Mouse (Mus musculus) midbrain, postnatal 0 days (tissue): ENCODE results near the gene Irs2. TPM values are rescaled to one million over a fixed set of nuclear protein-coding genes. Genes with fewer than 3 reads are reported as not detected.

Source experiments
- ATAC-seq: fragments of 200-750 bp; cut with Nextera tagmentation; 2 replicates; pipeline ENCODE4 v1.8.0; 2017; ENCODE audit warnings: moderate number of reproducible peaks, mild to moderate bottlenecking, moderate TSS enrichment, moderate library complexity; ENCODE audit not compliant: low FRiP score
- DNase-seq: peaks from one replicate; pipeline ENCODE4 v3.0.0-alpha.2; 2015; ENCODE audit warnings: low spot score
- H3K27ac ChIP-seq: fragments of 300-500 bp; sonication (generic); 2 replicates; pipeline ENCODE4 v1.5.1; 2014; ENCODE audit warnings: low read depth, mild to moderate bottlenecking, low read length, mixed read lengths
- H3K27me3 ChIP-seq: fragments of 300-500 bp; sonication (generic); 2 replicates; pipeline ENCODE4 v1.6.1; 2014; ENCODE audit warnings: low read length, control low read depth, mixed read lengths; ENCODE audit not compliant: insufficient read depth
- H3K36me3 ChIP-seq: fragments of 300-500 bp; sonication (generic); 2 replicates; pipeline ENCODE4 v1.6.1; 2014; ENCODE audit warnings: low read length, control low read depth, mixed read lengths; ENCODE audit not compliant: insufficient read depth
- H3K4me1 ChIP-seq: fragments of 300-500 bp; sonication (generic); 2 replicates; pipeline ENCODE4 v1.6.1; 2014; ENCODE audit warnings: mild to moderate bottlenecking, control low read depth, antibody characterized with exemption, low read length, mixed read lengths; ENCODE audit not compliant: insufficient read depth
- H3K4me2 ChIP-seq: fragments of 300-500 bp; sonication (generic); 2 replicates; pipeline ENCODE4 v1.6.1; 2014; ENCODE audit warnings: low read depth, mild to moderate bottlenecking, low read length, mixed read lengths; ENCODE audit not compliant: poor library complexity, severe bottlenecking
- H3K4me3 ChIP-seq: fragments of 300-500 bp; sonication (generic); 2 replicates; pipeline ENCODE4 v1.5.1; 2014; ENCODE audit warnings: low read depth, mild to moderate bottlenecking, low read length, moderate library complexity
- H3K9ac ChIP-seq: fragments of 300-500 bp; sonication (generic); replicated peaks from 2 replicates; pipeline ENCODE4 v1.6.1; 2014; ENCODE audit warnings: mild to moderate bottlenecking, low read length, moderate library complexity, mixed read lengths; ENCODE audit not compliant: poor library complexity, severe bottlenecking
- H3K9me3 ChIP-seq: fragments of 300-500 bp; sonication (generic); 2 replicates; pipeline ENCODE4 v1.6.1; 2016; ENCODE audit warnings: low read length, control low read depth
- CTCF ChIP-seq: IDR thresholded peaks from 2 replicates; pipeline ENCODE4 v1.5.1; 2016; ENCODE audit warnings: antibody characterized with exemption, mild to moderate bottlenecking
- WGBS: fragments of 180-500 bp; shearing (Covaris S2); extraction: QIAGEN DNeasy Blood & Tissue Kit; methylation state at CpG from one replicate; pipeline ENCODE4 v1.1.7; 2014; 5-methylcytosine and 5-hydroxymethylcytosine counted together
- polyA plus RNA-seq: library from polyadenylated mRNA; unstranded; fragments of >200 nt; fragmentation: Nextera tagmentation; extraction: Ambion mirVana; gene quantifications from 2 replicates; pipeline ENCODE4 v1.2.1, GENCODE M21; 2015
- total RNA-seq: library from RNA; depleted of rRNA; stranded (reverse); fragments of >200 nt; gene quantifications from 2 replicates; pipeline ENCODE4 v1.2.3, GENCODE M21; 2014

Irs2 gene
- total and polyA plus RNA-seq, 2 experiments from 2014 or later = 5.6 to 40.4 TPM

DNA sequence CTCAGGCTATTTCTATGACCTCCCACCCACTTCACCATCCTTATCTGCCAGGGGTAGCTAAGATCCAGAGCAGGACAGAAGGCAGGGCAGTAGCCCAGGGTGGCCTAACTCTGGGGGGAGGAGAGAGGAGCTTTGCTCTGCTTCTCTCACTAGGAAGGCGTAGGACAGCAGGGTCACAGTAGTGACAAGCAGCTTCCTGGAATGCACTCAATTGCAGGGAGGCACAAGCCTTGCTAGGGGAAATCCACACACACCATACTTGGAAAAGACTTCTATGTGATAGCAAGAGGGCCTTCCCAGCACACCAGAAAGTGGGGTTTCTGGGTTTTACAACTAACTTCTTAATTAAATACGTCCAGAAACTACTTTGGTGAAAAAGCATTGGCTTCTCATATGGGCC lies 12.5 kb downstream of the Irs2 start:
- Histone ChIP-seq H3K36me3 (no peaks in the 10 kb centered on the region), H3K27ac (no peak overlapping the region), H3K4me3 (no peak overlapping the region), H3K27me3 (no peaks in the 10 kb centered on the region), H3K4me2 (no peak overlapping the region), H3K9me3 (no peaks in the 10 kb centered on the region), H3K9ac (no peak overlapping the region), H3K4me1 (peaks cover 11% of the 10 kb centered on the region)
- TF ChIP-seq CTCF = no peak
- no peak for ATAC-seq
- no peak for DNase-seq
- 83% methylated on average over 2 of the region's 2 CpGs for WGBS

GRCm38 (mm10) chr8:10994390-10994954 lies 13.8 kb downstream of the Irs2 start:
- no peak for TF ChIP-seq CTCF
- no peaks in the 10 kb centered on the region for H3K36me3 ChIP-seq
- 85% methylated on average over 6 of the region's 6 CpGs for WGBS
- peaks cover 2% of the 10 kb centered on the region for H3K4me1 ChIP-seq
- no peaks in the 10 kb centered on the region for H3K9me3 ChIP-seq
- DNase-seq (no peak), ATAC-seq (no peak)
- no peak overlapping the region for H3K4me3 ChIP-seq
- H3K27me3 ChIP-seq = no peaks in the 10 kb centered on the region
- no peak overlapping the region for H3K27ac ChIP-seq
- H3K4me2 ChIP-seq = no peak overlapping the region
- H3K9ac ChIP-seq = no peak overlapping the region

DNA sequence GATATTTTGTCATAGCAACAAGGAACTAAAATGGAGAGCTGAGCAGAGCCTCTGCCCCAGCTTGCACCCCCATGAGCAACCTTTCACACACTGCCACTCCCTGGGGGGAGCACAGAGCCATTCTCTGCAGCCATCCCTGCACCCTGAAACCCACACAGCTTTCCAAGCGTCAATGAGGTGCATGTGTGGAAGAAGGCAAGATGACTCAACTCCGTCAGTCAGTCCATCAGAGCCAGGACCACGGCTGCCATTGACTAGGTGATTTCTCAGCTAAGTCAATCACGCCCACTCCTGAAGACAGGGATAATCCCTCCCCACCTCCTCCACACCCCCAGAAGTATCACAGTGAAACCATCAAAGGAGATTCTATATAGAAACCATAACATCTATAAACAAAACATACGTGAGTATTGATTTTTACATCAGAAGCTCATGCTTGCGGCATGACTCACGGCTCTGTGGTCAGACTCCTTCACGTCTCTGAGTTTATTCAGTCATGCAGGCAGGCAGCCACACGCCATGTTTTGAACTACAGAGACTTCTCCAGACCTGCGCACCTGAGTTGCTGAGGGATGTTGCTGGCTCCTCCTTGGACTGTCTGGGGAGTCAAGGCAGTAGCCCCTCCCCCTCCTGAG lies 14.6 kb downstream of the Irs2 start:
- no peak overlapping the region for H3K9ac ChIP-seq
- no peak for ATAC-seq
- H3K4me1 ChIP-seq = peaks cover 2% of the 10 kb centered on the region; the same call in 1 of the 2 replicates
- H3K4me2 ChIP-seq = no peak overlapping the region
- DNase-seq = no peak
- no peak overlapping the region for H3K4me3 ChIP-seq
- H3K27ac ChIP-seq = no peak overlapping the region
- no peaks in the 10 kb centered on the region for H3K36me3 ChIP-seq
- no peaks in the 10 kb centered on the region for H3K9me3 ChIP-seq
- no peaks in the 10 kb centered on the region for H3K27me3 ChIP-seq
- 93% methylated on average over 10 of the region's 10 CpGs for WGBS
- no peak for TF ChIP-seq CTCF

GRCm38 (mm10) chr8:10992081-10992480 lies 16.2 kb downstream of the Irs2 start:
- H3K4me3 ChIP-seq = no peak overlapping the region
- H3K4me1 ChIP-seq = peaks cover 2% of the 10 kb centered on the region; the same call in 1 of the 2 replicates
- peak overlapping the region; percentile 51; the same call in 1 of the 2 replicates for H3K27ac ChIP-seq
- DNase-seq (no peak), ATAC-seq (no peak)
- no peaks in the 10 kb centered on the region for H3K27me3 ChIP-seq
- no peaks in the 10 kb centered on the region for H3K9me3 ChIP-seq
- no peak for TF ChIP-seq CTCF
- no peak overlapping the region for H3K4me2 ChIP-seq
- H3K36me3 ChIP-seq = no peaks in the 10 kb centered on the region
- H3K9ac ChIP-seq = no peak overlapping the region
- WGBS = 36% methylated on average over 8 of the region's 8 CpGs

DNA sequence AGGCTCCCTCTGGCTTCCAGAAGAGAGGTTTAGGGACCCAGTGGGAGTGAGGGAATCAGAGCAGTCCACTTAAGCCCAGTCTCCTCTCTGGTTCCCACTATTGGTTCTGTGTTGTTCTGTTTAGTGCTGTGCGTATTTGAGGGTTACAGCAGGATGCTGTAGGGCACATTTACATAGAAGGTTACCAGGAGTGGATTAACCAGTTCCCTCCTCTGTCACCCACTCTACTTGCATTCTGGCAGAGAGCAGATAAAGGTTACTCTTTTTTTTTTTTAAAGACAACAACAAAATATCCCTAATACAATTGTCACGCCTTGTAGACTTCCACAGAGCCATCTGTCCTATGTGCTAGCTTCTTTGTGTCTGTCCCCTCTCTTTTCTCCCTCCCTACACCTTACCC lies 16.9 kb downstream of the Irs2 start:
- no peak for DNase-seq
- WGBS = 55% methylated on average over 2 of the region's 2 CpGs
- Histone ChIP-seq H3K9ac (no peak overlapping the region), H3K27me3 (no peaks in the 10 kb centered on the region), H3K9me3 (no peaks in the 10 kb centered on the region), H3K4me2 (no peak overlapping the region), H3K4me1 (peaks cover 2% of the 10 kb centered on the region; the same call in 1 of the 2 replicates), H3K27ac (0 out of 2 replicates have a peak overlapping the region, but pooled peaks have one; percentile 6), H3K36me3 (peaks cover 4% of the 10 kb centered on the region), H3K4me3 (no peak overlapping the region)
- no peak for TF ChIP-seq CTCF
- no peak for ATAC-seq

DNA sequence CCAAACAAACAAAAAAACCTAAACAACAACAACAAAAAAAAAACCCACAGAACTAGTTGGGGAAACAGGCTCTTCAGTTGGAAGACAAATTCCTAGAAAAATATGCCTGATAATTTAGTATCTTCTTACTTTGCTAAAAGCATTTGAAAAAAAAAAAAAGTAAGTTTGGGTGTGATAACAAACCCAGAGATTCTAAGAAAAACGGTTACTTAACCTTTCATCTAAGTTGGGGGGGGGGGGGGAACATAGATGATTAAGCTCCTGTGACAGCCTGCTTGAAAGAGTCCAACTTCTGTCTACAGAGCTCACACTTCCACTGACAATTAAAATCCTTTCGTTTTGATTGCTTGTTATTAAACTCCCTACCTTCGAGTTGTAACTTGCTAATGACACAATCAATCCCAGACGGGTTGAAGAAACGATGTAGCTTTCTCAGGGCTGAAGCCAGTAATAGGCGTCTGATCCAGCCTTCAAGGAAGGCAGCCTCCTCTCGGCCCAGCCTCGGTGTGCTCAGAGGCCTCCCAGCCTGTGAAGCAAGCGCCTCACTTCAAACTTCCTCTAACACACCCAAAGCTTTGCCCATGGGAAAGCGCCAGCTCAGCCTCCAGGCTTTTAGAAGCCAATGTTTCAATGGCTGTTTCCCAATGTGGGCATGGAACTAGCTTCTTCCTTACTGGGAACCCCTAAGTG lies 17.7 kb downstream of the Irs2 start:
- no peak for ATAC-seq
- H3K4me2 ChIP-seq = no peak overlapping the region
- H3K4me1 ChIP-seq = peaks cover 2% of the 10 kb centered on the region; the same call in 1 of the 2 replicates
- no peak overlapping the region for H3K9ac ChIP-seq
- peaks cover 11% of the 10 kb centered on the region for H3K36me3 ChIP-seq
- no peaks in the 10 kb centered on the region for H3K27me3 ChIP-seq
- no peak for TF ChIP-seq CTCF
- 22% methylated on average over 10 of the region's 10 CpGs for WGBS
- no peak overlapping the region for H3K4me3 ChIP-seq
- H3K9me3 ChIP-seq = no peaks in the 10 kb centered on the region
- DNase-seq = no peak
- H3K27ac ChIP-seq = no peak overlapping the region
